Mouse (Mus musculus): Measurements from ENCODE around the gene Cdh13. TPM values are rescaled to one million over a fixed set of nuclear protein-coding genes. Genes with fewer than 3 reads are reported as not detected.

Gene Cdh13
- polyA plus RNA-seq, 1 experiment from 2014 or later = 37.1 TPM

GRCm38 (mm10) chr8:118379657-118380056, 96.1 kb downstream of the Cdh13 start:
- Histone ChIP-seq H3K4me1 (ENCODE audit: control insufficient read depth, insufficient read depth, low read length) (peaks cover 30% of the 10 kb centered on the region), H3K27me3 (ENCODE audit: control insufficient read depth, insufficient read depth, low read length) (no peaks in the 10 kb centered on the region), H3K9me3 (replicated peaks; ENCODE audit: control insufficient read depth, low read length) (no peaks in the 10 kb centered on the region), H3K36me3 (ENCODE audit: control insufficient read depth, insufficient read depth, low read length) (no peaks in the 10 kb centered on the region), H3K4me2 (peak overlapping the region; percentile 2; the same call in 1 of the 2 replicates), H3K4me3 (ENCODE audit: low read depth, low read length) (no peak overlapping the region), H3K9ac (ENCODE audit: low read depth, low read length) (0 out of 2 replicates have a peak overlapping the region, but pooled peaks have one; percentile 22), H3K27ac (ENCODE audit: low read depth, low read length) (peak overlapping the region; percentile 75)
- 63% methylated on average over 3 of the region's 3 CpGs for WGBS (ENCODE audit: insufficient replicate concordance)
- ATAC-seq (replicated peaks; ENCODE audit: insufficient number of reproducible peaks, low FRiP score, low TSS enrichment) = no peak

- ATAC-seq (replicated peaks; ENCODE audit: insufficient number of reproducible peaks, low FRiP score, low TSS enrichment) = no peak
- Histone ChIP-seq H3K27me3 (ENCODE audit: control insufficient read depth, insufficient read depth, low read length) (no peaks in the 10 kb centered on the region), H3K36me3 (ENCODE audit: control insufficient read depth, insufficient read depth, low read length) (no peaks in the 10 kb centered on the region), H3K4me3 (ENCODE audit: low read depth, low read length) (no peak overlapping the region), H3K4me1 (ENCODE audit: control insufficient read depth, insufficient read depth, low read length) (peaks cover 30% of the 10 kb centered on the region), H3K4me2 (no peak overlapping the region), H3K9ac (ENCODE audit: low read depth, low read length) (no peak overlapping the region), H3K27ac (ENCODE audit: low read depth, low read length) (peak overlapping the region; percentile 75), H3K9me3 (replicated peaks; ENCODE audit: control insufficient read depth, low read length) (no peaks in the 10 kb centered on the region)
- WGBS (ENCODE audit: insufficient replicate concordance) = 70% methylated on average over 8 of the region's 8 CpGs
These were observed 96.5 kb downstream of the Cdh13 start for GRCm38 (mm10) chr8:118380058-118380457.

GRCm38 (mm10) chr8:118380782-118381181, 97.2 kb downstream of the Cdh13 start:
- no peak overlapping the region for H3K27ac ChIP-seq (ENCODE audit: low read depth, low read length)
- peaks cover 30% of the 10 kb centered on the region for H3K4me1 ChIP-seq (ENCODE audit: control insufficient read depth, insufficient read depth, low read length)

GRCm38 (mm10) chr8:118381641-118382040, 98.1 kb downstream of the Cdh13 start:
- WGBS (ENCODE audit: insufficient replicate concordance) = 87% methylated on average over 7 of the region's 7 CpGs
- Histone ChIP-seq H3K4me2 (no peak overlapping the region), H3K36me3 (ENCODE audit: control insufficient read depth, insufficient read depth, low read length) (no peaks in the 10 kb centered on the region), H3K4me1 (ENCODE audit: control insufficient read depth, insufficient read depth, low read length) (peaks cover 30% of the 10 kb centered on the region), H3K9ac (ENCODE audit: low read depth, low read length) (no peak overlapping the region), H3K27ac (ENCODE audit: low read depth, low read length) (no peak overlapping the region), H3K27me3 (ENCODE audit: control insufficient read depth, insufficient read depth, low read length) (no peaks in the 10 kb centered on the region), H3K4me3 (ENCODE audit: low read depth, low read length) (no peak overlapping the region), H3K9me3 (replicated peaks; ENCODE audit: control insufficient read depth, low read length) (no peaks in the 10 kb centered on the region)
- no peak for ATAC-seq (replicated peaks; ENCODE audit: insufficient number of reproducible peaks, low FRiP score, low TSS enrichment)

More at GRCm38 (mm10) chr8:118380782-118381181, 97.2 kb downstream of the Cdh13 start:
- Histone ChIP-seq H3K9ac (ENCODE audit: low read depth, low read length) (no peak overlapping the region), H3K4me3 (ENCODE audit: low read depth, low read length) (no peak overlapping the region), H3K4me2 (no peak overlapping the region), H3K9me3 (replicated peaks; ENCODE audit: control insufficient read depth, low read length) (no peaks in the 10 kb centered on the region), H3K27me3 (ENCODE audit: control insufficient read depth, insufficient read depth, low read length) (no peaks in the 10 kb centered on the region), H3K36me3 (ENCODE audit: control insufficient read depth, insufficient read depth, low read length) (no peaks in the 10 kb centered on the region)
- ATAC-seq (replicated peaks; ENCODE audit: insufficient number of reproducible peaks, low FRiP score, low TSS enrichment) = no peak
- 54% methylated on average over 9 of the region's 9 CpGs for WGBS (ENCODE audit: insufficient replicate concordance)

GRCm38 (mm10) chr8:118384314-118384713, 100.8 kb downstream of the Cdh13 start:
- Histone ChIP-seq H3K4me2 (no peak overlapping the region), H3K27me3 (ENCODE audit: control insufficient read depth, insufficient read depth, low read length) (no peaks in the 10 kb centered on the region), H3K9me3 (replicated peaks; ENCODE audit: control insufficient read depth, low read length) (no peaks in the 10 kb centered on the region), H3K4me1 (ENCODE audit: control insufficient read depth, insufficient read depth, low read length) (peaks cover 15% of the 10 kb centered on the region), H3K27ac (ENCODE audit: low read depth, low read length) (no peak overlapping the region), H3K4me3 (ENCODE audit: low read depth, low read length) (no peak overlapping the region), H3K36me3 (ENCODE audit: control insufficient read depth, insufficient read depth, low read length) (no peaks in the 10 kb centered on the region), H3K9ac (ENCODE audit: low read depth, low read length) (no peak overlapping the region)
- WGBS (ENCODE audit: insufficient replicate concordance) = 77% methylated on average over 5 of the region's 5 CpGs
- no peak for ATAC-seq (replicated peaks; ENCODE audit: insufficient number of reproducible peaks, low FRiP score, low TSS enrichment)

GRCm38 (mm10) chr8:118389456-118389855, 105.9 kb downstream of the Cdh13 start:
- H3K36me3 ChIP-seq (ENCODE audit: control insufficient read depth, insufficient read depth, low read length) = no peaks in the 10 kb centered on the region
- H3K4me3 ChIP-seq (ENCODE audit: low read depth, low read length) = no peak overlapping the region
- no peak overlapping the region for H3K27ac ChIP-seq (ENCODE audit: low read depth, low read length)
- H3K9ac ChIP-seq (ENCODE audit: low read depth, low read length) = no peak overlapping the region
- 61% methylated on average over 3 of the region's 3 CpGs for WGBS (ENCODE audit: insufficient replicate concordance)
- no peak overlapping the region for H3K4me2 ChIP-seq
- ATAC-seq (replicated peaks; ENCODE audit: insufficient number of reproducible peaks, low FRiP score, low TSS enrichment) = no peak
- no peaks in the 10 kb centered on the region for H3K4me1 ChIP-seq (ENCODE audit: control insufficient read depth, insufficient read depth, low read length)
- H3K27me3 ChIP-seq (ENCODE audit: control insufficient read depth, insufficient read depth, low read length) = no peaks in the 10 kb centered on the region
- no peaks in the 10 kb centered on the region for H3K9me3 ChIP-seq (replicated peaks; ENCODE audit: control insufficient read depth, low read length)

- no peak overlapping the region for H3K4me2 ChIP-seq
- no peak overlapping the region for H3K4me3 ChIP-seq (ENCODE audit: low read depth, low read length)
- ATAC-seq (replicated peaks; ENCODE audit: insufficient number of reproducible peaks, low FRiP score, low TSS enrichment) = no peak
- no peaks in the 10 kb centered on the region for H3K36me3 ChIP-seq (ENCODE audit: control insufficient read depth, insufficient read depth, low read length)
- no peaks in the 10 kb centered on the region for H3K27me3 ChIP-seq (ENCODE audit: control insufficient read depth, insufficient read depth, low read length)
- H3K27ac ChIP-seq (ENCODE audit: low read depth, low read length) = no peak overlapping the region
- no peaks in the 10 kb centered on the region for H3K9me3 ChIP-seq (replicated peaks; ENCODE audit: control insufficient read depth, low read length)
- no peaks in the 10 kb centered on the region for H3K4me1 ChIP-seq (ENCODE audit: control insufficient read depth, insufficient read depth, low read length)
- no peak overlapping the region for H3K9ac ChIP-seq (ENCODE audit: low read depth, low read length)
- 69% methylated on average over 7 of the region's 7 CpGs for WGBS (ENCODE audit: insufficient replicate concordance)
These were observed 110.5 kb downstream of the Cdh13 start for GRCm38 (mm10) chr8:118393909-118394650.

- Histone ChIP-seq H3K4me2 (no peak overlapping the region), H3K4me3 (ENCODE audit: low read depth, low read length) (no peak overlapping the region), H3K36me3 (ENCODE audit: control insufficient read depth, insufficient read depth, low read length) (no peaks in the 10 kb centered on the region), H3K27me3 (ENCODE audit: control insufficient read depth, insufficient read depth, low read length) (no peaks in the 10 kb centered on the region), H3K4me1 (ENCODE audit: control insufficient read depth, insufficient read depth, low read length) (no peaks in the 10 kb centered on the region), H3K27ac (ENCODE audit: low read depth, low read length) (no peak overlapping the region), H3K9ac (ENCODE audit: low read depth, low read length) (no peak overlapping the region), H3K9me3 (replicated peaks; ENCODE audit: control insufficient read depth, low read length) (no peaks in the 10 kb centered on the region)
- no peak for ATAC-seq (replicated peaks; ENCODE audit: insufficient number of reproducible peaks, low FRiP score, low TSS enrichment)
- 57% methylated on average over 4 of the region's 4 CpGs for WGBS (ENCODE audit: insufficient replicate concordance)
These were observed 111.6 kb downstream of the Cdh13 start for GRCm38 (mm10) chr8:118395178-118395577.

- ATAC-seq (replicated peaks; ENCODE audit: insufficient number of reproducible peaks, low FRiP score, low TSS enrichment) = no peak
- Histone ChIP-seq H3K4me2 (no peak overlapping the region), H3K27ac (ENCODE audit: low read depth, low read length) (no peak overlapping the region), H3K4me1 (ENCODE audit: control insufficient read depth, insufficient read depth, low read length) (no peaks in the 10 kb centered on the region), H3K27me3 (ENCODE audit: control insufficient read depth, insufficient read depth, low read length) (no peaks in the 10 kb centered on the region), H3K9ac (ENCODE audit: low read depth, low read length) (no peak overlapping the region), H3K4me3 (ENCODE audit: low read depth, low read length) (no peak overlapping the region), H3K9me3 (replicated peaks; ENCODE audit: control insufficient read depth, low read length) (no peaks in the 10 kb centered on the region), H3K36me3 (ENCODE audit: control insufficient read depth, insufficient read depth, low read length) (no peaks in the 10 kb centered on the region)
- WGBS (ENCODE audit: insufficient replicate concordance) = 86% methylated on average over 3 of the region's 3 CpGs
These were observed 121.3 kb downstream of the Cdh13 start for GRCm38 (mm10) chr8:118404836-118405235.
